Mouse (Mus musculus) myocyte (in vitro differentiated cells): Measurements from ENCODE around the gene Ctf2. TPM values are rescaled to one million over a fixed set of nuclear protein-coding genes. Genes with fewer than 3 reads are reported as not detected.

Experiments
- H3K27me3 ChIP-seq: one replicate; pipeline ENCODE4 v1.6.1; 2011; ENCODE audit not compliant: control insufficient read depth, insufficient read depth, insufficient read length
- H3K36me3 ChIP-seq: one replicate; pipeline ENCODE4 v1.6.1; 2011; ENCODE audit not compliant: control insufficient read depth, insufficient read depth
- H3K4me2 ChIP-seq: one replicate; pipeline ENCODE4 v1.6.1; 2011; ENCODE audit warnings: low read depth, control low read depth
- H3K4me3 ChIP-seq: one replicate; pipeline ENCODE4 v1.5.1; 2011; ENCODE audit warnings: mild to moderate bottlenecking, control low read depth, moderate library complexity
- H3K79me2 ChIP-seq: one replicate; pipeline ENCODE4 v1.6.1; 2011; ENCODE audit not compliant: control insufficient read depth, insufficient read depth
- H3ac ChIP-seq: one replicate; pipeline ENCODE4 v1.6.1; 2011; ENCODE audit not compliant: control insufficient read depth, insufficient read length
- CEBPB ChIP-seq: IDR thresholded peaks from 2 replicates; pipeline ENCODE4 v1.6.1; 2011; ENCODE audit warnings: mild to moderate bottlenecking, moderate library complexity; ENCODE audit not compliant: poor library complexity, insufficient read depth, severe bottlenecking
- E2F4 ChIP-seq: IDR thresholded peaks from one replicate; pipeline ENCODE4 v1.6.1; 2011; ENCODE audit warnings: mild to moderate bottlenecking, control low read depth, moderate library complexity; ENCODE audit not compliant: insufficient read depth
- MAX ChIP-seq: IDR thresholded peaks from one replicate; pipeline ENCODE4 v1.6.1; 2011; ENCODE audit warnings: low read depth, mild to moderate bottlenecking, control low read depth
- MYOD1 ChIP-seq, 3 experiments: IDR thresholded peaks; one replicate each; pipeline ENCODE4 v1.6.1; 2011; ENCODE audit warnings: control low read depth in 2 of 3, low read depth in 2 of 3, mild to moderate bottlenecking in 2 of 3, moderate library complexity in 1 of 3; ENCODE audit not compliant: insufficient read length in 2 of 3, control insufficient read depth in 1 of 3
- MYOG ChIP-seq, 3 experiments: IDR thresholded peaks; one replicate each; pipeline ENCODE4 v1.6.1; 2011; ENCODE audit warnings: control low read depth in 2 of 3, low read depth in 2 of 3, mild to moderate bottlenecking in 2 of 3; ENCODE audit not compliant: insufficient read length in 2 of 3, control insufficient read depth in 1 of 3, insufficient read depth in 1 of 3
- POLR2A ChIP-seq: IDR thresholded peaks from one replicate; pipeline ENCODE4 v1.6.1; 2011; ENCODE audit warnings: low read depth, mild to moderate bottlenecking, control low read depth, moderate library complexity; ENCODE audit not compliant: insufficient read length
- POLR2AphosphoS2 ChIP-seq: IDR thresholded peaks from one replicate; pipeline ENCODE4 v1.6.1; 2011; ENCODE audit warnings: low read depth, control low read depth; ENCODE audit not compliant: insufficient read length
- REST ChIP-seq: IDR thresholded peaks from one replicate; pipeline ENCODE4 v1.6.1; 2011; ENCODE audit warnings: mild to moderate bottlenecking, control low read depth, moderate library complexity; ENCODE audit not compliant: insufficient read depth, insufficient read length
- SRF ChIP-seq: IDR thresholded peaks from one replicate; pipeline ENCODE4 v1.6.1; 2011; ENCODE audit warnings: low read depth; ENCODE audit not compliant: control insufficient read depth, insufficient read length
- TCF12 ChIP-seq: IDR thresholded peaks from one replicate; pipeline ENCODE4 v1.6.1; 2011; ENCODE audit warnings: mild to moderate bottlenecking, control low read depth; ENCODE audit not compliant: poor library complexity, insufficient read depth, severe bottlenecking
- TCF3 ChIP-seq: IDR thresholded peaks from one replicate; pipeline ENCODE4 v1.6.1; 2011; ENCODE audit warnings: low read depth, control low read depth; ENCODE audit not compliant: insufficient read length
- USF1 ChIP-seq: IDR thresholded peaks from one replicate; pipeline ENCODE4 v1.6.1; 2011; ENCODE audit warnings: low read depth, mild to moderate bottlenecking, control low read depth, moderate library complexity
- polyA plus RNA-seq: library from polyadenylated mRNA; unstranded; fragments of >200 nt; fragmentation: generic; extraction: Trizol; gene quantifications from one replicate; pipeline ENCODE4 v1.2.1, GENCODE M21; 2012; ENCODE audit warnings: missing spikeins

Gene Ctf2
- polyA plus RNA-seq, 1 experiment, result 0.14 TPM

GRCm38 (mm10) chr7:127678811-127679210, 53.2 kb downstream of the Ctf2 start:
- H3K4me3 ChIP-seq, result no peak overlapping the region
- no peak overlapping the region for H3K4me2 ChIP-seq
- TF ChIP-seq CEBPB (no peak), SRF (no peak), MYOG (IDR thresholded peaks at IDR 0.05; ENCODE audit: control insufficient read depth in 1 of 3, insufficient read depth in 1 of 3, insufficient read length in 2 of 3, low read depth in 2 of 3) (no peak), TCF3 (no peak), USF1 (no peak), MYOD1 (IDR thresholded peaks at IDR 0.05; ENCODE audit: control insufficient read depth in 1 of 3, insufficient read length in 2 of 3, low read depth in 2 of 3) (no peak), POLR2A (no peak), TCF12 (no peak), POLR2AphosphoS2 (no peak), E2F4 (no peak), MAX (no peak), REST (no peak)
- no peaks in the 10 kb centered on the region for H3K27me3 ChIP-seq
- H3ac ChIP-seq, result no peak overlapping the region
- H3K36me3 ChIP-seq, result no peaks in the 10 kb centered on the region
- no peaks in the 10 kb centered on the region for H3K79me2 ChIP-seq

DNA sequence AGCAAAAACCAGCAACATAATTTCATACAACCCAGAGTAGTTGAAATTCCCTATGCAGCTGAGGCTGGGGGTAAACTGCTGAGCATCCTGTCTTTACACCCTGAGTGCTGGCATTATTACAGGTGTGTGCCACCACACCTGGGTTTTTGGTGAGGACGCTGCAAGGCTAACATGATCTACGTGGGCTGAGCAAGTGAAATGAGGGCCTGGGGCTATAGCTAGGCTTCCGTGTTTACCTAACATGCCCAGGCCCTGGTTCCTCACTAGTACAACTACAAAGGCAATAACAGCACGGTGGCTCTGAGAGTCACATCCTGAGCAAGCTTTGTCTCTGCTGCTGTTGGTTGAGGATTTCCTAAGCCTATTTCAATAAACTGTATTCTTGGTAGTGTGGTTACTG, 54.4 kb downstream of the Ctf2 start:
- Histone ChIP-seq H3K4me2 (no peak overlapping the region), H3K79me2 (no peaks in the 10 kb centered on the region), H3K27me3 (no peaks in the 10 kb centered on the region), H3ac (no peak overlapping the region), H3K4me3 (no peak overlapping the region), H3K36me3 (no peaks in the 10 kb centered on the region)
- TF ChIP-seq MYOD1 (IDR thresholded peaks at IDR 0.05; ENCODE audit: control insufficient read depth in 1 of 3, insufficient read length in 2 of 3, low read depth in 2 of 3), result no peak

- Histone ChIP-seq H3K4me2 (no peak overlapping the region), H3ac (no peak overlapping the region), H3K4me3 (no peak overlapping the region), H3K36me3 (no peaks in the 10 kb centered on the region), H3K79me2 (no peaks in the 10 kb centered on the region), H3K27me3 (no peaks in the 10 kb centered on the region)
- TF ChIP-seq USF1 (no peak), MYOD1 (IDR thresholded peaks at IDR 0.05; ENCODE audit: control insufficient read depth in 1 of 3, insufficient read length in 2 of 3, low read depth in 2 of 3) (peak in 1 of 3 experiments; percentile 20), E2F4 (no peak), MYOG (IDR thresholded peaks at IDR 0.05; ENCODE audit: control insufficient read depth in 1 of 3, insufficient read depth in 1 of 3, insufficient read length in 2 of 3, low read depth in 2 of 3) (no peak), TCF12 (no peak), MAX (no peak), POLR2A (no peak)
These were observed 54.9 kb downstream of the Ctf2 start for GRCm38 (mm10) chr7:127677077-127677476.

- Histone ChIP-seq H3K4me3 (no peak overlapping the region), H3ac (no peak overlapping the region), H3K4me2 (no peak overlapping the region), H3K79me2 (no peaks in the 10 kb centered on the region), H3K27me3 (no peaks in the 10 kb centered on the region), H3K36me3 (no peaks in the 10 kb centered on the region)
- no peak for TF ChIP-seq USF1
- TF ChIP-seq SRF, result no peak
- TF ChIP-seq POLR2A, result no peak
- no peak for TF ChIP-seq CEBPB
- no peak for TF ChIP-seq E2F4
- no peak for TF ChIP-seq TCF12
- TF ChIP-seq TCF3, result no peak
- TF ChIP-seq MYOD1 (IDR thresholded peaks at IDR 0.05; ENCODE audit: control insufficient read depth in 1 of 3, insufficient read length in 2 of 3, low read depth in 2 of 3), result no peak
- no peak for TF ChIP-seq MYOG (IDR thresholded peaks at IDR 0.05; ENCODE audit: control insufficient read depth in 1 of 3, insufficient read depth in 1 of 3, insufficient read length in 2 of 3, low read depth in 2 of 3)
- no peak for TF ChIP-seq POLR2AphosphoS2
- no peak for TF ChIP-seq REST
- TF ChIP-seq MAX, result no peak
These were observed 56.6 kb downstream of the Ctf2 start for GRCm38 (mm10) chr7:127675391-127675811.

- Histone ChIP-seq H3K79me2 (no peaks in the 10 kb centered on the region), H3K4me2 (no peak overlapping the region), H3K4me3 (no peak overlapping the region), H3ac (no peak overlapping the region), H3K36me3 (no peaks in the 10 kb centered on the region), H3K27me3 (no peaks in the 10 kb centered on the region)
- no peak for TF ChIP-seq MYOG (IDR thresholded peaks at IDR 0.05; ENCODE audit: control insufficient read depth in 1 of 3, insufficient read depth in 1 of 3, insufficient read length in 2 of 3, low read depth in 2 of 3)
- peak; percentile 38; the same call in 1 of the 2 replicates for TF ChIP-seq CEBPB
These were observed 57.0 kb downstream of the Ctf2 start for GRCm38 (mm10) chr7:127674977-127675376.
